Mouse (Mus musculus): ENCODE measurements around the gene 5330417C22Rik.
A peak's percentile ranks its signal among the peaks of the same experiment; 100 is the strongest.
"Not testable (repeated sequence)": the region's sequence is repeated elsewhere in the genome, so short reads cannot be mapped to it uniquely, and the experiment has no call there.

The 5330417C22Rik gene

DNA sequence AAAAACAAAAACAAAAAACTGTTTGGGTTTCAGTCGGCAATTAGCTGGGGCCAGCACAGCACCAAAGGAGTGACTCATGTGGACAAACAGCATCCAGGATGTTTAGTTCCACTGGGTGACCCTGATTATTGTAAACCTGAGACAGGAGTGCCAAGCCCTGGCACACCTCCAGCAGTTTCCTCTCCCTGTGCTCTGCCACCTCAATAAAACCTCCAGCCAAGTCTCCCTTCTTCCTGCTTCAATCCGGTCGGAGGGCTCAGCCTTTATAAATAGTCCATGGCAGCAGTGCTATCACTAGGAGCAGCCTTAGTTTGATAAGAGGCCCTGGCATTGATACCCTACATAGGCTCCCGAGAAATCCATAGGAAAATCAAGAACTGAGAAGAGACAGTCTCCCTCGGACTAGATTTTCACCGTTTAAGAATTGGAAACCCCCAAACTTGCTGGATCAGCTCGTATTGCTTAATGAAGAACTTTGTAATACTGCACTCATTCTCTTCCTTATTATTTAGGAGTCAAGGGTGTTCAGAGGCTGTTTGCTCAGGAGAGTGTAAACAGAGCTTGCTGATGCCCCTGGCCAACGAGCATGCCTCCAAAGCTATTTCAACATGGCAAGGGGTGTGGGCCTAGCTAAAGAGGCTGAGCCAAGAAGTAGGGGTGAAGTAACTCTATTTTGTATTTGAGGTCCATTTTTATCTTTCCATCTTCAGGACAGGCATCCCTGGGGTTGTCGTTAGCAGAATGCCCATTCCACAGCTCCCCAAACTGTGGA is 3.0 kb downstream of the 5330417C22Rik start:
- no peak for DNase-seq (ENCODE audit: low spot score in 2 of 2)

DNA sequence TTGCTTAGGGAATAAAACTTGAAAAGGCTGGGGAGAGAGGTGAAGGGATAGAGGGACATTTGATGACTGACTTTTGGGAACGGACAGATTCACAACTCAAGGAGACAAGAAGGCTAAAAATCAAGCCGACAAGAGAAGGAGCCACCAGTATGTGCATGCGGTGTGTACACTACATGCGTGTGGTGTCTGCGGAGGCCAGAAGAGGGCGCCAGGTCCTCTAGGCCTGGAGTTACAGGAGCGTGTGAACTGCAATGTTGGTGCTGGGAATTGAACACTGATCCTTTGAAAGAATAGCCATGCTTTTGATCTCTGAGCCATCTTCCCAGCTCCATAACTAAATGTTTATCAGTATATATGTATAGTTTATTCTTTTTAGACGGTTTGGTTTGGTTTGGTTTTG is 7.8 kb downstream of the 5330417C22Rik start:
- DNase-seq (ENCODE audit: low spot score in 2 of 2) = no peak

DNA sequence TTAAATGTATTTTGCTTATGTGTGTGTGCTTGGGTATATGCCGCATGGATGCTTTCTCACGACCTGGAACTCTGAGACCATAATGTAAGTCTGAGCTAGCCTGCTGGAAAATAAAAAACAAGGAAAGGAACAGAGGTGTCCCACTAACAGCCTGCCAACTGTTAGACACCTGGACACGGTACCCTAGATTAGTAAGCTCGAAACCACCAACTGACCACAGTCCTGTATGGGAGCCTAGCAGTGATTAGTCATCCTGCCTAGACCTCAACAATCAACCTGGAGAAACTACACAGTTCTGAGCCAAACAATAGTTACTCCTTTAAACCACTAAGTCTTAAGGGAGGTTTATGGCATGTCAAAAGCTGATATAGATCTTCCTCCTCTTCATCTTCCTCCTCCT is 12.9 kb downstream of the 5330417C22Rik start:
- no peak for DNase-seq (ENCODE audit: low spot score in 2 of 2)

DNA sequence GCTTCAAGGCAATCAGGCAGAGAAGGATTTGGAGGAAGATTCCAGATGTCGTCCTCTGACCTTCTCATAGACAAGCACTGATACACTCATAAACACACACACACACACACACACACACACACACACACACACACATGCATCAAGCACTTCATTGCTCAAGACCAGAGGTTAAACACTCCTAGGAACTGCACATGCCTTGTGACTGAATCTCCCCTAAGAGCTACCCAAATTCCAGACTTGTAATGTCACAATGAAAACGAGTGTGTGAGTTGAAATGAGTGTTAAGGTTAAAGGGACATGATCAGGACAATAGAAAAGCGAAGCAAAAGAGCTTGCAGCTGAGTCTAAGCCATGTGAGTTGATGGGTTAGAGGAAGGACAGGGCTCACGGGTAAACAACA is 18.1 kb downstream of the 5330417C22Rik start:
- no peak for DNase-seq (ENCODE audit: low spot score in 2 of 2)

DNA sequence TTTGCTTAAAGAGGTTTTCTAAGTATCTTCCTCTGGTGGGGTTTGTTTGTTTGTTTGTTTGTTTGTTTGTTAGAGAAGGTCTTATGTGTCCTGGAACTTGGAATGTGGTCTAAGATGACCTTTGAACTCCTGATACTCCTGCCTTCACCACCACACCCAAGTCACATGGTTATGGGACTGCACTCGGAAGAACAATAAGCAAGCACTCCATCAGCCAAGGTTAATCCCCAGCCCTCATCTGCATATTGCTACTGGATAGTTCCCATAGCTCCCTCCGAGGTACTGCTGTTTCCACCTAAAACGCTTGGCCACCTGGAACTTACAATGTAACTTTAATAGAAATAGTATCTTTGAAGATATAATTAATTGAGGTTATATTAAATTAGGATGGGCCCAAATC is 22.9 kb downstream of the 5330417C22Rik start:
- no peak for DNase-seq (ENCODE audit: low spot score in 2 of 2)

DNA sequence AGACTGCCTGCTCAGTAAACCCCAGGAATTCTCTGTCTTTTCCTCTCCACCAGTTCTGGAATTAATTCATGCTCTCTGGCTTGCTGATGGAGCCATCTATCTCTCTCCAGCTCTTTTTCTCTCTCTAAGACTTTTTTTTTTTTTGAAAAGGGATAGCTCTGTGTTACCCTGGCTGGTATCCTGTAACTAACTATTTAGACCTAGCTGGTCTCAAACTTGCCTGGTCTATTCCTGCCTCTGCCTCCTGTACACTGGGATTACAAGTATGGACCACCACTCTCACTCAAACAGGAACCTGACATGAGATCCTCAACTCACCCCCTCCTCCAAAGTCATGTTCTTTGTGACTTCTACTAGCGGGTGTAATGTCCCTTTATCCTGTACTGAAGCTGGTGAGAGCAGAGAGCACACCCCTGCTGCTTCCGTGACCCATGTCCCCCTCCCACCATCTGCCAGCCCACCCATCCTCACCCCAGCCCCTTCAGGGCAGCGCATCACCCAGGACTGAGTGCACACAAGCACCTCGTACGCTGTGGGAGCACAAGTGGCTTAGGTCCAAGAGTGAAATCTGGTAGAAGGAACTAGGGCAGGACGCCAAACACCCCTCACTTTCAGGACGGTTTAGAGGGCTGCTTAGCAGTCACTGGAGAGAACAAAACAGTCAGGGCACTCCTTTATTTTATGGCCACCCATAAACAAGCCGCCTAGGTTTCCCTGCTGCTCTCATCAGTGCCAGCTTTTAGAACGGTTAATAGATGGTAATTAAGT is 25.4 kb downstream of the 5330417C22Rik start:
- DNase-seq (ENCODE audit: low spot score in 2 of 2) = no peak

DNA sequence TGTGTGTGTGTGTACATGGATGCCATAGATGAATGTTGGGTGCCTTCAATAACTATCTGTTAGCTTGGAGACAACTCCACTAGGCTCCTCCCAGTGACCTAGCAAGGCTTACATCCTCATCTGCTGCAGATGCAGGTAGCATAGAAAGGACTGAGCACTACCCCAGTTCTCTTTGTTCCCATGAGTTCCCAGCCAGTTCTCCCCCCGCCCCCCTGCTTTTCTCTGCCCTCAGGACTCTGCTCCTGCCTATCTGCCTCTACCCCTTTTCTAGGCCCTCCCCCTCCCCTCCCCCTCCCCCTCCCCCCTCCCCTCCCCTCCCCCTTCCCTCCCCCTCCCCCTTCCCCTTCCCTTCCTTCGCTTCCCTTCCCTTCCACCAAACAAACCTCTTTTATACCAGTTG is 26.2 kb downstream of the 5330417C22Rik start:
- DNase-seq (ENCODE audit: low spot score in 2 of 2) = no peak

DNA sequence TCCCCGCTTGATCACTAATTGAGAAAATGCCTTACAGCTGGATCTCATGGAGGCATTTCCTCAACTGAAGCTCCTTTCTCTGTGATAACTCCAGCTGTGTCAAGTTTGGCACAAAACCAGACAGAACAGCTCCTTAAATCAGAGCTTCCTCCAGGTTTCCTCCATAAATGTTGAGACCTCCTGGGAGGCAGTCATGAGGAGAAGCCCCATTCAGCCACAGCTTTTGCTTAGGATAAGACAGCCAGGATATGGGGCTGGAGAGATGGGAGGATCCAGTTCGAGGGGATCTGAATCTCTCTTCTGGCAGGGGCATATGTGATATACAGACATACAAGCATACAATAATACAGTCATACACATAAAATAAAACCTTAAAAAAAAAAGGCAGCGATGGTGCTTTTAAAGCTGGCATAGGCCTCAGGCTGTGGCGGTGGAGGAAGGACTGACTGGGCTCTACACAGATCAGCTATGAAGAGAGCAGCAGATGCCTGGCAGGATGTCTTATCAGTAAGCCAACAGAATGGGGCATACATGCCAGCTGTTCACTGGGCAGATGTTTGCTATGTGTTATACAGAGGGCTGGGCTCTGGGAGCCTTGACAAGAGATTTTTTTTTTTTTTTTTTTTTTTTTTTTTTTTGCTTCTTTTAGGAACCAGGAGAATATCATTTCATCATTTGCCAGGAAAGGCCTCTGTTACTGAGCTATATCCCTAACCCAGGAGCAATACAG is 27.4 kb downstream of the 5330417C22Rik start:
- no peak for DNase-seq (ENCODE audit: low spot score in 2 of 2)

DNA sequence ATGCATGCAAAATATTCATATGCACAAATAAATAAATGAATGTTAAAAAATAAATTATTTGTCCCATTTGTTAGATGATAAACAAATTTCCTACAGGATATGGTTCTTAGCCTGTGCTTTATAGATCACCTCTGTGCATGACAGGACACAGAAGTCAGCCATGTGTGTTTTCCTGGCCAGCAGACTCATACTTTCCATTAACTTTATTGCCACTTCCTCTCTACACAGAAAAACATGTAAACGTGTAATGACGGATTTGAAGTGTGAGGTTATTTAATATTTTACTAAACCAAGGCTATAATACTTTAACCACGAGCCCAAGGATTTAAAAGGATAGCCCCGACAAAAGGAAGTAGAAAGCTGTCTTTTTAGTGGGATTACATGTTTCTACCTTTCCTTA is 32.4 kb downstream of the 5330417C22Rik start:
- DNase-seq (ENCODE audit: low spot score in 2 of 2) = no peak

DNA sequence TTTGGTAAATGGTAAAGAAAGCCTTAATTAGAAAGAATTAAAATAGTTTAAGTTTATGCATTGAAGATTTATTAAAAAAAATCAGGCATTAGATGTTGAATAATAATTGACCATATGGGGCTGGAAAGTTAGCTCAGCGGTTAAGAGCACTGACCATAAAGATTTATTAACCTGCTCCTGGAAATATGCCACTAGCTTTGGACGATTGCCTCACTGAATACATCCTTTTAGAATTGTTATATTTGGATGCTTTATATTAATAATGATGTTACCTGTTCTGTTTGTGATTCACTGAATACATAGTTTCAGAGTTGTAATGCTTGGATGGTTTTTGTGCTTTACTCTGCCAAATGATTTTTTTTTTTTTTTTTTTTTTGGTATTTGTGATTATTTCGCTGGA is 34.9 kb downstream of the 5330417C22Rik start:
- DNase-seq (ENCODE audit: low spot score in 2 of 2) = not testable (repeated sequence)

DNA sequence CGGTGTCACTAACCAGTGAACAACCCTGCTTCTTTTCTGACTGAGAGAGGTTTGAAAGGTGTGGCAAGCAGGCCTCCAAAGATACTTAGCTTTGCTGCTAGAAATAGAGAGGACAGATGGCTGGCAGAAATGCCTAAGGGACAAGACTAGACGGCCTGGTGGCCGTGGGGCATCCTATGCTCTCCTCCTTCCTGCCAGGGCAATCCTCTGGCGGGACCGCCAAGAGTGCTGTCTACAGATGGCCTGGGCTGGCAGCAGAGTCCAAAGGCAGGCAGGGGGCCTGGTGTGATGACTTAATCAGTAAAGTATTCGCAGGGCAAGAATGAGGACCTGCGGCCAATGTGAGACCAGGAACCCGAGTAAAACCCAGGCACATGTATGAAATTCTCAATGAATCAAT is 36.5 kb downstream of the 5330417C22Rik start:
- DNase-seq (ENCODE audit: low spot score in 2 of 2) = no peak

DNA sequence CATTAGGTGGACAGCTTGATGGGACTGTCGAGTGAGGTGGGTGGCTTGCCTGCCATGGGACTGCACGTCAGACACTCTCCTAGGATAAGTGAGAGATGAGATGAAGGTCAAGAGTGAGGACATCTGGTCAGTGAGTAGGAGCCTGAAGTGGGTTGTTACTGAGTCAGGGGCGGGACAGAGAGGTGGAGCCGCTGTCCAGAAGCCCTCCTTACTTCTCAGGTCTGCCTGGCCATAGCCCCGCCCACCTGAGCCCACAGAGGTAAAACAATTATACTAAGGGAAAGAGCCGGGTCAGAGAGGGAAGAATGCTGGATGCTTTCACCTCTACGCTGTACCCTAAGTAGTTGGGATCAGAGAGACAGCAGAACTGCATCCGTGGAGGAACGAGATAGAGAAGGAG is 38.7 kb downstream of the 5330417C22Rik start:
- no peak for DNase-seq (ENCODE audit: low spot score in 2 of 2)

DNA sequence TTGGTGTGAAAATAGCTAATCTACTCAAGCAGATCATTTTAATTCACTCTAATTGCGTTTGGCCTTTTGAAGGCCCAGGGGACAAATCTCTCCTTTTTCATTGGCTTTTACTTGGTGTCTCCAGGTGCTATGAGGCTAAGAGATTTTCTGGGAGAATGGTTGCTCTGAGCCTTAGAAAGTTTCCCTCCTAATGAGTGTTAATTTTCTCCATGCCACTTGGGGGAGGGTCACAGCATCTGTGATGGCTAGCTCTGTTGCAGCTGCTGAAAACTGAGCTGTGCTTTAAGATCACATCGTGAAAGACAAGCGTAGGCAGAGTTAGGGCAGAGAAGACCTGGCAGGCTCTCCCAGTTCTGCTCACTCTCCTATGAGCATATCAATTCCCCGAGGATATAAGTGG is 40.9 kb downstream of the 5330417C22Rik start:
- no peak for DNase-seq (ENCODE audit: low spot score in 2 of 2)

DNA sequence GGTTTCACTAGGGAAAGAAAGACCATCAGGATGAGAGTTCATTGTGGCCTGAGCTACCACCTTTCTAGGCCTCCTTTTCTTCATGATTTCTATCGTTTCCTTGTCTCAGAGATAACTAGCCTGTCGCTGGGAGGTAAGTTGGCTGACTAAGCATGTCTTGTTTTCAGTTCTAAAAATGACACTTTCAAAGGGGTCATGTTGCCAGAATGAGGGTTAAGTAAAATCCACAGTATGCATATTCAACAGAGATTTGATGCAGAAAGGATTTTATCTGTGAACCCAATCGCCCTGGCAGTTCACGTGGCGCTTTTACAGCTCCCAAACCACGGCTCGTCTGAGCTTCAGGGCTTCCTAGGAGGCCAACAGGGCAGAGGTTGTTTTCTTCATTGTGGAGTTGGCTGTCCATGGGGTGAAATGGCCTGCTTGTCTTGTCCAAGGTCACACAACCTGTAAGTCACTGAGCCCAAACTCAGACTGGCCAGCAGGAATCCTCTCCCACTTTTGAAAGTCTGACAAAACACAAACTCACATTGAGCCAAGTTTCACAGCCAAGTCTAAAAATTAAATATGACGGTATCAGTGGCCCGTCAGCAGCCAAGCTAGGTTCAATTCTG is 41.4 kb downstream of the 5330417C22Rik start:
- DNase-seq (ENCODE audit: low spot score in 2 of 2) = no peak

DNA sequence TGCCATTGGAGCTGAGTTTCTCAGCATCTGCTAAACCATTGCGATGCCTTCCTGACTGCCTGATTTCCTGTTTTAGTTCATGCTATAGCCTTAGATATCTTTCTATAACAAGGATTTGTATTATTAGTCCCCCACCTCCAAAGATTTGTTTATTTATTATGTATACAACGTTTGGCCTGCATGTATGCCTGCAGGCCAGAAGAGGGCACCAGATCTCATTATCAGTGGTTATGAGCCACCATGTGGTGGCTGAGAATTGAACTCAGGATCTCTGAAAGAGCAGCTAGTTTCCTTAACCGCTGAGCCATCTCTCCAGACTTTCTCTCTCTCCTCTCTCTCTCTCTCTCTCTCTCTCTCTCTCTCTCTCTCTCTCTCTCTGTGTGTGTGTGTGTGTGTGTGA is 46.4 kb downstream of the 5330417C22Rik start:
- DNase-seq (ENCODE audit: low spot score in 2 of 2) = no peak

DNA sequence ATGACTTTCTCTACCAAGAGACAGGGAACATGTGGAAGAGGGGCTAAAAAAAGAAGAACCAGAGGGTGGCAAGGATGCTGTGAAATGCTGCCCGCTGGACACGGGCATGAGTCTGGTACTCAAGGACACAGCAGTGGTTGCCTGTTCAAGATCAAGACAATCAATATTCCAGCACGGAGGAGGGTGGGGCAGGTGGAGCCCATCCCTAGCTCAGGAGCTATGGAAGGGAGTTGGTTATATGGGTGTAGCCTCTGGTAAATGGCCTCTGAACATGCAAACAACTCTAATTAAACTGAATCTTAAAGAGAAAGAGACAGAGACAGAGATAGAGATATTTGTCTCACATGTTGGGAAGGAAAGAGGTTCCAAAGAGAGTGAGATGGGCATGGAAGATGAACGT is 51.6 kb downstream of the 5330417C22Rik start:
- no peak for DNase-seq (ENCODE audit: low spot score in 2 of 2)

DNA sequence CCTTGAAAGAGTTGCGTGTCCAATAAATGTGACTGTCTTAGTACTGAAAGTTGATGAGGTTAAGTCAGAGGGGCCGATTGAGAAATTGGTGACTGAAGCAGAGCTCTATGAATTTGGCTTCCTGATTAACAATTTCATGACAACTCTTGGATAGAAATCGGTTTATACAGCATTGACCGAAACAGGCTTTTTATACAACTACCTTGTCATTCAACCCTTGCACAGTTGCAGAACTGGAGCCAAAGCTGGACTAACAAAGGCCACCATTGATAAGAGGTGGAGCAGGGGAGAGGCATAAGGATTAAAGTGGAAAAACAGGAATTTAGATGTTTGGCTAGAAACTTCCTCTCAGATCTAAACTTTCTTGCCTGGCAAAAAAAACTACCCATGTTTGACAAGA is 57.5 kb downstream of the 5330417C22Rik start:
- no peak for DNase-seq (ENCODE audit: low spot score in 2 of 2)

DNA sequence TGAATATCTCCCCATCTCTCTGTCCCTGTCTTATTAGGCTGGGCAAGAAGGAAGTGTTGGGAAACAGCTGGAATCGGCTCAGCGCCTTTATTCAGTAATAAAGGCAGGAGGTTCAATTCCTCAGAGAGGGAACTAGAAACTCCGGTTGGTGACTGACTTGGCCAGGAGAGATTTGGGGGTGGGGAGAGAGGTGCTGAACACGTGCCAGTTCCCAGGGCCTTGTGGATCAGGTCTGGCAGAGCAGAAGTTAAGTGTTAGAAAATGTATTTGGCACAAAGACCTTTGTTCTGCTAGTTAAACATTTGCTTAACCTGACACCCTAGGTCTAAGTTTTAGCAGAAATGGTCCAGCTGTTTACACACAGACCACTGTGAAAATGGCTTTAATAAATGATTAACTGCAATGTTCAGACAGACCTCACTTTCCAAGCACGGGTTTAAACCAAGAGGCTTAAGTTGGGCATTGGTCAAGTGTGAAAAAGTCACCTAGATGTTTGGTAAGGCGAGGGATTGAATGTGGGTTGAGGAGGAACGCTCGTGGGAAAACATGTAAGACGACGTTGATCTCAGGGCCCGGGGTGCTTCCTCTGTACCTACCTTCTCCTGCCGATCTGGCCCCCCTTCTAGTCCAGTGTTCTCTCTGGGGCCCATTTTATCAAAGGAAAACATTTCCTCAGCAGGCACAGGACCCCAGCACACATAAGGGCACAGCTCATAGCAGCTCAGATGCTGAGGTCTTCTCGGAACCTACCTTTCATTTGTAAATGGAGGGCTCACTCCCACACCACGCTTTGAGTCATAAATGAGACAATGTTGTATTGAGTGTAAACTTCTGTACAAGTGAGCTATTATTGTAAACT is 59.3 kb downstream of the 5330417C22Rik start:
- peak; percentile 8 to 16 for DNase-seq (ENCODE audit: low spot score in 2 of 2)

DNA sequence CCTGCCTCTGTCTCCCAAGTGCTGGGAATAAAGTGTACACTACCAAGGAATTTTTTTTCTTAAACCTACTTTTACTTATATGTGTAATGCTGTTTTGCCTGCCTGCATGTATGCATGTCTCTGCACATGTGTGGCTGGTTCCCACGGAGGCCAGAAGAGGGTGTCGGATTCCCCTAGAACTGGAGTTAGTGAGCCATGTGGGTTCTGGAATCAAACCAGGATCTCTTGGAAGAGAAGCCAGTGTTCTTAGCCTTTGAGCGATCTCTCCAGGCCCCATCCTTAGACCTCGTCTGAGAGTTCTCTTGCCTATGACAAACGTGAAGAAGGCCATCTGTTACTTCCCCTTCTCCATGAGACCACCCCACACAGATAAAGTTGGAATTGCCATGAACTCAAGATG is 60.8 kb downstream of the 5330417C22Rik start:
- no peak for DNase-seq (ENCODE audit: low spot score in 2 of 2)

DNA sequence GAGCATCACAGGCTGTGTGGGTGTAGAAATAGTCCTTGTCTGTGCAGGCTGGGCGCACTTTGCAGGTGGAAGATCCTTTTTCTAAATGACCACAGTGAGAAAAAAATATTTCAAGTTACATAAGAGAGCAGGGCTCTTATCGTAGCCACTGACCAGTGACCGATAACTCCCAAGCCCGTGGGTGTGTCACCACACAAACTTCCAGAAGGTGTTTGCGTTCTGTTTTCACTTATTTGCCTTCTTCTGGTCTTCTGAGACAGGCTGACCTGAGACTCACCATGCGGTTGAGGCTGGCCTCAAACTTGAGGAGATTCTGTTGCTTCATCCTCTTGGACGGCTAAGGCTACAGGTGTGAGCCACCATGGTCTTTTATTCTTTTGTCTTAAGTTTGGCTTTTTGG is 61.4 kb downstream of the 5330417C22Rik start:
- DNase-seq (ENCODE audit: low spot score in 2 of 2) = no peak

DNA sequence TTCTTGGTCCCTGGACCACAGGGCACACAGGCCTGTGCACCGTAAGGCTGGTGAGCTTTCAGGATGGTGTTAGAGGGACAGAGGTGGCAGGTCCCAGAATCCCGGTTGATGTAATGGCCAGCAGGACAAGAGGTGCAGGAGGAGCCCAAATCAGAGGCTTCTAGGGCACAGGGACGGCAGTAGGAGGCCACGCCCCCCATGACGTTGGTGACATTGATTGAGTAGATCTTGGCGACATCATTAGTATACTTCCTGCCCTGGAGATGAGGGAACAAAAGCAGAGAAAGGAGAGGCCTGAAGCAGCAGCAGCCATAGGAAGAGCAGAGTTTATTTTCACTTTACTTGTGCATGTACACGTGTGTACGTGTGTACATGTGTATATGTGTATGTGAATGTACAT is 68.6 kb downstream of the 5330417C22Rik start:
- DNase-seq (ENCODE audit: low spot score in 2 of 2) = no peak

Measured in heart, adult 9 months (tissue).